Mouse (Mus musculus) hindbrain, postnatal 0 days (tissue): ENCODE measurements at regions not wholly inside any gene's neighbourhood (a gene's known extent, or its start where the extent isn't known, plus 50 kb on each side); places are given as distances from the start of the nearest gene placed in this dataset.

ENCODE experiments used
- ATAC-seq: fragments of 200-750 bp; cut with Nextera tagmentation; 2 replicates; pipeline ENCODE4 v1.8.0; 2017; ENCODE audit warnings: mild to moderate bottlenecking, moderate TSS enrichment, moderate library complexity
- DNase-seq: peaks from one replicate; pipeline ENCODE4 v3.0.0-alpha.2; 2015; ENCODE audit warnings: low spot score
- H3K27ac ChIP-seq: fragments of 300-500 bp; sonication (generic); 2 replicates; pipeline ENCODE4 v1.5.1; 2014; ENCODE audit warnings: mild to moderate bottlenecking
- H3K27me3 ChIP-seq: fragments of 300-500 bp; sonication (generic); 2 replicates; pipeline ENCODE4 v1.6.1; 2014; ENCODE audit warnings: low read length, mixed read lengths; ENCODE audit not compliant: insufficient read depth
- H3K36me3 ChIP-seq: fragments of 300-500 bp; sonication (generic); 2 replicates; pipeline ENCODE4 v1.6.1; 2014; ENCODE audit warnings: low read length, mixed read lengths; ENCODE audit not compliant: insufficient read depth
- H3K4me1 ChIP-seq: fragments of 300-500 bp; sonication (generic); 2 replicates; pipeline ENCODE4 v1.6.1; 2014; ENCODE audit warnings: antibody characterized with exemption, low read length, mixed read lengths; ENCODE audit not compliant: insufficient read depth
- H3K4me2 ChIP-seq: fragments of 300-500 bp; sonication (generic); 2 replicates; pipeline ENCODE4 v1.6.1; 2014; ENCODE audit warnings: low read depth, mild to moderate bottlenecking, low read length, moderate library complexity, mixed read lengths
- H3K4me3 ChIP-seq: fragments of 300-500 bp; sonication (generic); 2 replicates; pipeline ENCODE4 v1.5.1; 2014; ENCODE audit warnings: low read length
- H3K9ac ChIP-seq: fragments of 300-500 bp; sonication (generic); replicated peaks from 2 replicates; pipeline ENCODE4 v1.6.1; 2014; ENCODE audit warnings: mild to moderate bottlenecking, low read length, moderate library complexity, mixed read lengths
- H3K9me3 ChIP-seq: fragments of 300-500 bp; sonication (generic); 2 replicates; pipeline ENCODE4 v1.6.1; 2016; ENCODE audit warnings: low read length, mixed read lengths
- CTCF ChIP-seq: IDR thresholded peaks from 2 replicates; pipeline ENCODE4 v1.5.1; 2016; ENCODE audit warnings: antibody characterized with exemption, control low read depth, low read depth
- WGBS: fragments of 180-500 bp; shearing (Covaris S2); extraction: QIAGEN DNeasy Blood & Tissue Kit; methylation state at CpG from one replicate; pipeline ENCODE4 v1.1.7; 2014; 5-methylcytosine and 5-hydroxymethylcytosine counted together

DNA sequence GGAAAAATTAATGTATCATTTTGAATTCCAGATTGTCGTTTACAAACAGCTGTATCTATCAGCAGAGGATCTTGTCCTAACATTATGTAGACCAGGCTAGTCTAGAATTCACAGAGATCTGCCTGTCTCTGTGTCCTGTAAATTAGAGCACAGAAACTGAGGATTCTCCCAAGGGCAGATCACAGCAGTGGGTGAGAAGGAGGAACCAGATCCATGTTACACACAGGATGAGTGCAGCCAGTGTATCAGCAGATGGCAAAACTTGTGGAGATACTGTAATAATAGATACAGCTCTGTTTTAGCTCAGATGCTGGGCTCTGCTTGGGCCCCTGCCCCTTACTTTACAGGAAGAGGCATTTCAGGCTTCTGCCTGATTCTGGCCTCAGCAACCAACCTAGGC, 1384.0 kb upstream of the 1700008P02Rik start:
- ATAC-seq (no peak), DNase-seq (no peak)
- Histone ChIP-seq H3K4me1 (no peaks in the 10 kb centered on the region), H3K27ac (no peak overlapping the region), H3K4me2 (no peak overlapping the region), H3K36me3 (no peaks in the 10 kb centered on the region), H3K9ac (no peak overlapping the region), H3K4me3 (no peak overlapping the region), H3K9me3 (no peaks in the 10 kb centered on the region), H3K27me3 (no peaks in the 10 kb centered on the region)
- no peak for TF ChIP-seq CTCF
- WGBS, result 95% methylated on average over 1 of the region's 1 CpGs

DNA sequence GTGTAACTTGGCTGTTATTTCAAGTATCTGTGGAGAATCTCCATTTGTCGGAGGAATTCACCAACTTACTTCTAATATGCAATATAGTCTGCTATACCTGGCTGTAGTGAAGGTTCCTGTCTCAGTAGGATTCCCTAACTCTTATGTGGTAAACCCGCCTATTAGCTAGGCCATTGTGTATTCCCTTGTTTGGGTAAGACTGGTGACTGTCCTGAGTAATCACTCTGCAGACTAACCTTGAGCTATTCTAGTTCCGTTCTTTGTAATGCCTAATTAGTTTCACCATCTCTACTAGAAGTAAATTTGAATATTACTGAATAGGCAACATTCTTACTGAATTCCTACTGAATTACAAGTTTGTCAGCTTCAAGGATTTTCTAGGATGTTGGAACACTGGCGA, 1380.8 kb upstream of the 1700008P02Rik start:
- no peak for DNase-seq
- Histone ChIP-seq H3K27ac (no peak overlapping the region), H3K36me3 (no peaks in the 10 kb centered on the region), H3K9me3 (no peaks in the 10 kb centered on the region), H3K4me1 (no peaks in the 10 kb centered on the region), H3K27me3 (no peaks in the 10 kb centered on the region), H3K4me3 (no peak overlapping the region), H3K9ac (no peak overlapping the region), H3K4me2 (no peak overlapping the region)
- TF ChIP-seq CTCF, result no peak
- 86% methylated on average over 4 of the region's 4 CpGs for WGBS
- no peak for ATAC-seq

DNA sequence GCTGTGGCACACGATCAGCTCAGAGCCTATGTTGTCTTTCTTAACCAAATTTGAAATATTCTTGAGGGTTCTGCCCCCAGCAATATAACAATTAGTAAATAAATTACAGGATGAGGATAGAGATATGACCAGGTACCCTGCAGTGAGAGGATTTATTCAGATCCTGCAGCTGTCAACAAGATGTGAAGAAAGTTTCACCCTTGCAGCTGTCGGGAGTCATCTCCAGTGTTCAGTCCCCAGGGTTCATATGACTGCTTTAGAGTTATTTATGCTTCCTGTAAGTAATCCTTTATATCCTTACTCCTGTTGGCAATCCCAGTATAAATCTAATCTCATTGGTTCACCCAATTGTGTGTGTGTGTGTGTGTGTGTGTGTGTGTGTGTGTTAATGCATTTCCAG, 1372.1 kb upstream of the 1700008P02Rik start:
- no peak overlapping the region for H3K27ac ChIP-seq
- no peak overlapping the region for H3K4me3 ChIP-seq
- ATAC-seq (no peak), DNase-seq (no peak)
- no peak overlapping the region for H3K9ac ChIP-seq
- H3K27me3 ChIP-seq, result no peaks in the 10 kb centered on the region
- no peaks in the 10 kb centered on the region for H3K4me1 ChIP-seq
- TF ChIP-seq CTCF, result no peak
- no peaks in the 10 kb centered on the region for H3K36me3 ChIP-seq
- H3K4me2 ChIP-seq, result no peak overlapping the region
- 94% methylated on average over 2 of the region's 2 CpGs for WGBS
- no peaks in the 10 kb centered on the region for H3K9me3 ChIP-seq

DNA sequence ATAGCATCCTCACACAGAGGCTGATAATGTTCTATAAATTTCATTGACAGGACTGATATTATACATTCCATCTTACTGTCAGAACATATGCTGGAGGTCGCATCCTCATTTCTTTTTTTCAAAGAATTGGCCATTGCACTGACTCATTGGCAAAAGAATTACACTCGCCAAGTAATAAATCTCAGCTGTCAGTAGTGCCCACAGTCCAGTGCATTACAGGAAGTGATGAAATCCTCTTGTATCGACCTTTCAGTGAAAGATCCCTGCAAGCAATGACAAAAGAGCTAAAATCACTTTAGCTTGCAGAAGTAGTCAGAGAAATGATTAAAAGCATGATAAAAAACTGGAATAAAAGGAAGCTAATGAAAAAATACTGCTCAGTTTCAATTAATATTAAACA, 1353.0 kb upstream of the 1700008P02Rik start:
- Histone ChIP-seq H3K4me2 (no peak overlapping the region), H3K27ac (no peak overlapping the region), H3K36me3 (no peaks in the 10 kb centered on the region), H3K9ac (no peak overlapping the region), H3K9me3 (no peaks in the 10 kb centered on the region), H3K4me1 (no peaks in the 10 kb centered on the region), H3K4me3 (no peak overlapping the region), H3K27me3 (no peaks in the 10 kb centered on the region)
- DNase-seq (peak; percentile 27), ATAC-seq (no peak)
- TF ChIP-seq CTCF, result no peak
- WGBS, result 50% methylated on average over 3 of the region's 3 CpGs

DNA sequence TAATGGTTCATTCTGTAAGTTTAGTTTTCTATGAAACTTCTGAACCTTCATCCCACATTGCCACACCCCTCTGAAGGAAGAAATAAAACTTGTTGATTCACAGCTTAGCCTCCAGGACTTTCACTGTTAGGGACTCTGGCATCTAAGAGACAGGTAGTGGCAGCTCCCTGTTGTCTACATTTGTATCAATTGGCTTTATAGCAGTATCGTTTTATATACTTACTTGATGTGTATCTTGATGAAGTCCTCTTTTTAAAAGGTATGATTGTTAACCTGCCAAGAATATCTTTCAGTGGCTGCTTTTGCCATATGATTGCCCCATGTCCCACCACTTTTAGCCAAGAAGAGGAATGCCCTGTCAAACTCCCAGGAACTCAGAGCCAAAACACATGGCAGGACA, 1333.7 kb upstream of the 1700008P02Rik start:
- Histone ChIP-seq H3K9ac (no peak overlapping the region), H3K27me3 (no peaks in the 10 kb centered on the region), H3K4me3 (no peak overlapping the region), H3K4me1 (no peaks in the 10 kb centered on the region), H3K4me2 (no peak overlapping the region), H3K27ac (no peak overlapping the region), H3K36me3 (no peaks in the 10 kb centered on the region), H3K9me3 (no peaks in the 10 kb centered on the region)
- 91% methylated on average over 1 of the region's 1 CpGs for WGBS
- no peak for TF ChIP-seq CTCF
- no peak for ATAC-seq
- no peak for DNase-seq

DNA sequence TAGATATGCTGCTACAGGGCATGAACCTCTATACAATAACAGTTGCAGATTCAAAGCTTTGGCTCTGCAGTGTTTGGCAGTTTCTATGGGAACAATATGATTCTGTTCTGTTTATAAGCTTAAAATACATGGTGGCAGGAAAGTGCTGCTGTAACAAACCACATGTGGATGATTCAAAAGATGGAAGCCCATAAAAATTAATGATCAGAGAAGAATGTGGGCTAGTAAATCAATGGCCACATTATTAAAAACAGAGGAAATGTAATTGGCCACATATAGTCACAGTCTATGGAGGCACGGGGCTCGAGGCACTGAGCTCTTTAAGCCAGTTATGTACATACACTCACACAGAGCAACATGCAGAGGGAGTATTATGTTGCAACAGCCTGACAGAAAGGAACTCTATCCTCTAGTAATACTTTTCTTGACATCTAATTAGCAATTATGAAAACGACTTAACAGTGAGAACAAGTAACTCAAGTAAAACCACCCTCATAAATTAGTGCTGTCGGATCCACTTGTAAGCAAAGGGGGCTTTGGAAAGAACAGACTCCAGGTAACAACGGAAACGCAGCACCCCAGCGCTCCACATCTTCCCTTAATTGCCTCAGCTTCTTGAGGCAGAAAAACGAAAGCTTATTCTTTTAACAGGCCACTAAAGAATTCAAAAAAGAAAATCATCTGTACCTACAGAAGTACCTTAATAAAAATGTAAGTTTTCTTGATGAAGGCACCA, 1323.6 kb upstream of the 1700008P02Rik start:
- Histone ChIP-seq H3K27me3 (no peaks in the 10 kb centered on the region), H3K4me3 (no peak overlapping the region), H3K9ac (no peak overlapping the region), H3K36me3 (no peaks in the 10 kb centered on the region), H3K9me3 (no peaks in the 10 kb centered on the region), H3K27ac (no peak overlapping the region), H3K4me1 (no peaks in the 10 kb centered on the region), H3K4me2 (no peak overlapping the region)
- 60% methylated on average over 8 of the region's 8 CpGs for WGBS
- DNase-seq, result peak; percentile 5
- peak; percentile 67; the same call in 1 of the 2 replicates for ATAC-seq
- TF ChIP-seq CTCF, result no peak
